Mouse (Mus musculus) heart, postnatal 0 days (tissue): ENCODE data around the gene Rpusd1.

Experiments
- CTCF ChIP-seq: IDR thresholded peaks from 2 replicates; pipeline ENCODE4 v1.5.1; 2016; ENCODE audit warnings: antibody characterized with exemption, control low read depth, low read depth
- EP300 ChIP-seq: IDR thresholded peaks from 2 replicates; pipeline ENCODE4 v1.6.1; 2016; ENCODE audit warnings: antibody characterized with exemption, low read depth

DNA sequence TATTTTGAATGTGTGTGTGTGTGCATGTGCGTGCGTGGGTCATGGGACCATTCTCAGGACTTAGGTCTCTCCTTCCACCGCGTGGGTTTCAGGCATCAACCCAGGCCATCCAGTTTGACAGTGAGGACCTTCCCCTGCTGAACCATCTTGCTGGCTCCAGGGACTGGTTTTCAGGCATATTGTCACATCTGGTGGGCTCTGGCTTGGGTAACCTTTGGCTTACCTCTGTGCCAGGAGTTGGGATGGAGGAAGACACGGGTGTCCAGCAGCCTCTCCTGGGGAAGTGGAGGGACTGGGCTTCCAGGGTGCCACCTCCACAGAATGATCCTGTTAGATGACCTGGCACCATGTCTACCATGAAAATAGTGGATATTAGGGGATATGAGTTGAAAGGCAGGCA lies 50.5 kb downstream of the Rpusd1 start:
- TF ChIP-seq EP300 (no peak), CTCF (no peak)
